Mouse (Mus musculus) right cerebral cortex, adult 18-20 months (tissue): ENCODE data around the gene Idh2.

ENCODE experiments used
- DNase-seq: peaks from one replicate; pipeline ENCODE4 v3.0.0; 2022; ENCODE audit warnings: mixed read lengths

Gene Idh2

DNA sequence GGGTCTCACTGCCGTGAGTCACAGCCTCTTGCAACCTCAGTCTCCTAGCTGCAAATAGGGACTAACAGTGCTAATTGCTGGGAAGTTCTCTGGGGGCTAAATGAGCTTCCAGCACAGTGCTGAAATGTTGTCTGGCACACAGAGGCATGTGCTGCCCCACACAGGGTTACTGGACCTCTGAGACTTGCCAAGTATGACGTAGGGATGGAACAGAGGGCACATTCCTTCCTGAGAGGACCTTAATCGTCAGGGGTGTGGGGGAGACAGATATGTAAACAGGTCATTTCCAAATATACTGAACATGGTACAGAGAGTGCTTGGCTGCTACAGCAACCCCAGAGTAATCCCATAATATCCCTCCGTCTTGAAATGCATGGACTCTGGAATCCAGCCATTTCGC is 5.9 kb upstream of the Idh2 start:
- DNase-seq = no peak

DNA sequence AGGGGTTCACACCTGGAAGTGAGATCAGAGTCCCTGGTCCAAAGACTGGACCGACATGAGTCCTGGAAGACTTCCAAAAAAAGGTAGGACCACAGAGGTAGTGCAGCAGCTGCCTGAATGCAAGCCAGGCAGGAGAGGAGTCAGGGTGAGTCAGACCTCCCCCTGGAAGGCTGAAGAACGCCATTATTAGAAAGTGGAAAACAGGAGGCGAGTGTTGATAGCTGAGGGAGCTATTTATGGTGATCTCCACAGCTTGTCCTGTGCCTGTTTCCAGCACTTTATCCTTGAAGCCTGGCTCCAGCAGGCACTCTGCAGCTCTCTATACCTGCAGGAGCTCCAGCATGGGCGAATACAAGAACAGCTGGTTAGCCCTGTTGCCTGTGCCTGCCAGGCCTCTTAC is 4.0 kb upstream of the Idh2 start:
- peak; percentile 59 for DNase-seq

DNA sequence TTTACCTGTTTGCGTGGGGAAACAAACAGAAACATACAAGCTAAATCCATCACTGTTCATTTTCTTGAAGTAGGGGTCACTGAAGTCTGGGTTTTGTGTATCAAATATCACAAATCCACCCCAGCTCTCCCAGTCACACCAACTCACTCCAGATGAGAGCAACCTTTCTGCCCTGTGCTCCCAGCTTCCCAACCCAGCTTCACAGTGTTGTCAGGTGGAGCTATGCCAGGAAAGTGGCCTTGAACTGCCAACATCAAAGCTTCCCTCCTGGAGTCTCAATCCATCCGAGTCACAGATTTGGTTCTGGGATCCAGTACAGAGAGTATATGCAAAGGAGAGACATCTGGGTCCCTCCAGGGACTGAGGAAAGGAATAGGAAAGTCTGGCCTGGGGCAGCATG is 966 bp upstream of the Idh2 start:
- DNase-seq = no peak

DNA sequence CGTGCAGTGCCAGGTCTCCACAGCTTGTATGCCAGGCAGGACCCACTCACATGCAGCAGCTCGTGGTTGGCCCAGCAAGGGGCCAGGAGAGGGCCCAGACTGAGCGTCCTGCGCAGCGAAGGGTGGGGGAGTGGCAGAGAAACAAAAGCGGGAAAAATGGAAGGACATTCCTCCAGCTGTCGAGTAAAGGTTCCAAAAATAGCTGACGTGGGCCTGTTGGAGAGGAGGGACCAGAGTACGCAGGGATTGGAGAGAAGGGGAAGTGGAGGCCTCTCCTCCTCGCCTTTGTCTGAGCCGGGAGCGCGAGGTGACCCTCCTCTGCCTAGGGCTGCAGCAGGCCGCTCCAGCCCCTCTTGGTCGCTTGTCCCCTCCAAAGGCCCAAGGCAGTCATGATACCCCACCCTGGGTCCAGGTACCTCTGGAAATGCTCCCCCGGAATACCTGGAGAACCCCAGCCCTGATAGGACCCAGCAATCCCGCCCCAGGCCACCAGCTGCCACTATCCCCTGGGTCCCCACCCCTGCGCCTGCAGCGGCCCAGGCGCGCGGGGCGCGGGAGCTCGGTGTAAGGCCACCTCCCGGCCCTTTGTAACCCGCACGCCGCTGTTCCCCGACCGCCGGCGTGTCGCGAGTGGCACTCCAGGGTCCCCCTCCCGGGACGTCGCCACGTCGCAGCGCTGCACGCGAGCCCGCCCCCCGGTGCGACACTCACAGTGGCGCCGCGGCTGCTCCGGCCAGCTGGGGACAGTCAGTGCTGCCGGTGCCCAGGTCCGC is 555 bp downstream of the Idh2 start:
- DNase-seq = peak; percentile 50

DNA sequence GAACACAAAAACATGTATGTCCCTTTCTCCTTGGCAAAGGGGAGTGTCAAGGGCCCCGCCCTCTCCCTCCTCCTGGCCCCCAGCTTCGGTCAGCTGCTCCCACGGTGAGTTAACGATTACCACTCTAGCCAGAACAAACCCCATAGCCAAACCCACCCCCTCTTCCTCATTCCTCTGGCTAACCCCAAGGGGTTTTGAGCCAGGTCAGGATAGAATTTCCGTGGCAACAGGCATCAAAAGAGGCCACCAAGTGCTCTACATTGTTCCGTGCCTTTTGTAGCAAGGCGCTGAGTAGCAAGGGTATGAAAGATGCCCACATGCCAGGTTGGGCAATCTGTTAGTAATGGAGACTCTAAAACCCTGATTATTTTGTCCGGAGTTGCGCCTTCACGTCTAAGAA is 1.2 kb downstream of the Idh2 start:
- DNase-seq = peak; percentile 23

DNA sequence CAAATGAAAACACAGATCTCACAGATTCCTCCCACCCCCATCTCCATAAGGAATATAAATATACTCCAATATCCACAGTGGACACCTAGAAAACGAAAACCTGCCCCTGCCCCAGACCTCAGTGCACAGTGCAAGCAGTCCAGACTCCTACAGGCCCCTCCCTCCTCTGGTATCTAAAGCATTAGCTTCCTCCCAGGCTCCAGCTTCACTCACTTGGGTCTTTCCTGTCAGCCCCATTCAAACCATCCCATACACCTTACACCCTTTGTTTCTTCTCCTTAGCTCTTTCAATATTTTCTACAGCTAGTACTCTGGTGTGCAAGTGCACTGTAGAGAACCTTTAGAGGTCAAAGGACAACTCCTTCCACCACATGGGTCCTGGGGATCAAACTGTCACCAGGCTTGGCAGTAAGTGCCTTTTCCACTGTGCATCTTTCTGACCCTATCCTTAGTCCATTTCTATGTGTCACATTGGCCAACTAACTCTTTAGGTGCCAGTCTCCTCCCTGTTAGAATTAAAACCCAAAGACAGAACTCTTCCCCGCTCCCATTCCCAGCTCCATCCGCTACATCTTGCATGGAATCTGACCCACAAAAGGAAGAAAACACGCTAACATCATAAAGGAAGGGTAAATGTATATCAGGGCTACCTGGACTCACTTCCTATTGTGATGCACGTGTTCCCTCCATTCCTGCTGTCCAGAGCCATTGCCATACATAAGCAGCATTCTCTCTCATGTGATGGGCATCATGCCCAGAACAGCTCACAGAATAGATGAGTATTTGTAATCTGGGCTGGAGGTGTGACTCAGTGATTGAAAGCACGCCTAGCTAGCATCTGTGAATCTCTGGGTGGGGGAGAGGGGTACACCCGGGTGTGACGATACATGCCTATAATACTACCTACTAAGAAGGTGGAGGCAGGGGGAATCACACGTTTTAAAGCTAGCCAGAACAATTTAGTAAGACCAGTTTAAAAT is 3.8 kb downstream of the Idh2 start:
- DNase-seq = peak; percentile 42

DNA sequence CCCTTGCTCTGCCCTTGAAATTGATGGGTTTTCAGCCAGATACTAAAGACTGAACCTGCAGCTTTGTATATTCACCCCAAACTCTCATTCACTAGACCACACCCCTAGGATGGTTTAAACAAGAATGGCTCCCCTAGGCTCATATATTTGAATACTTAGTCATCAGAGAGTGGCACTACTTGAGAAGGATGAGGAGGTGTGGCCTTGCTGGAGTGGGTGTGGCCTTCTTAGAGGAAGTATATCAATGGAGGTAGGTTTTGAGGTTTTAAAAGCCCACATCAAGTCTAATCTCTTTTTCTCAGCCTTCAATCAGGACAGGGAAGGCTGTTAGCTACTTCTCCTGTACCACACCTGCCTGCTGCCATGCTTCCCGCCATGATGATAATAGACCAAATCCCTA is 8.8 kb downstream of the Idh2 start:
- no peak for DNase-seq

DNA sequence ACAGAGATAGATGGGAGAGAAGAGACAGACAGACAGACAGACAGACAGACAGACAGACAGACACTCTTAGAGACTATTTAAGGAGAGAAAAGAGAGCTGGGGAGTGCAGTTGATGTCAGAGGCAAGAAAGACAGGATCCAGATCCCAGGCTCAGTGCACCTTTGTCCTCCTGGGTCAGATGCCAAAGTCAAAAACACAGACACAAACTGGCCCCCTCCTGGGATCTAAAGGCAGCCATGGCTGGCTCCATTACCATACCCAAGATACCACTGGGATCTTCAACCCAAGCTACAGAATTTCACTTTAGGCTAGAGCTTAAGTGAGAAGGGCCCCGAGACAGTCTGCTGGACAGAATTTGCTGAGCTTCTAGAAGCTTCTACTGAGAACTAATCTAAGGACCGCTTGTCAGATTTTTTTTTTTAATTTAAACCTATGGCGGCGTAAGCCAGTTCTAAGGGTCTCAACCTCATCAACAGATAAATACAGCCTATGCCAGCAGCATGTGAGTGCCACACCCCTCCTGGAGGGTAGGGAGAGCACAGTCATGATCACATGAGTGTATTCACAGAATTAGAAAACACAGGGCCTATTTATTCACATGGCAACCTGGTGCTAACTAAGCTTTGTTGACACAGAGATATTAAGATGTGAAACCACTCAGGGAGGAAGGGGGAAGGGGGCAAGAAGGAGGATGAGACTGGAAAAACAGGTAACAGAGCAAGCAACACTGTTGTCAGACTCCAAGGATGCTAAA is 9.4 kb downstream of the Idh2 start:
- no peak for DNase-seq

DNA sequence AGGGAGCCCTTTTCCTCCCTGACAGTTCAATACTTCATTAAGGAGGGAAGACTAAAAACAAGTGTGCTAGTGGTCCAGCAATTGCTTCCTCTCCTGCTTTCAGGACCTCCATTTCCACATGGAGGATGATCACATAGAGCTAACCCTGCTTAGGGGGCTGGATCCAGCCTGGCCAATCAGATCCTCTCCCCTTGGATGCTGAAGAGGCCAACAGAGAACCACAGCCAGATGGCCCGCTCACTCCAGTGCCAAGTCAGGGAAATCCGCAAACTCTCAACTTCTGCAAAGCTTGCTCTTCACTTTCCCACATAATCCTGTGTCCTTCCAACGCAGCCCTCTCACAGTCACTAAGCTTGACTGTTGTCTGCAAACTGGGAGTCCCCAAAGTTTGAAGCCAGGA is 11.9 kb downstream of the Idh2 start:
- no peak for DNase-seq

DNA sequence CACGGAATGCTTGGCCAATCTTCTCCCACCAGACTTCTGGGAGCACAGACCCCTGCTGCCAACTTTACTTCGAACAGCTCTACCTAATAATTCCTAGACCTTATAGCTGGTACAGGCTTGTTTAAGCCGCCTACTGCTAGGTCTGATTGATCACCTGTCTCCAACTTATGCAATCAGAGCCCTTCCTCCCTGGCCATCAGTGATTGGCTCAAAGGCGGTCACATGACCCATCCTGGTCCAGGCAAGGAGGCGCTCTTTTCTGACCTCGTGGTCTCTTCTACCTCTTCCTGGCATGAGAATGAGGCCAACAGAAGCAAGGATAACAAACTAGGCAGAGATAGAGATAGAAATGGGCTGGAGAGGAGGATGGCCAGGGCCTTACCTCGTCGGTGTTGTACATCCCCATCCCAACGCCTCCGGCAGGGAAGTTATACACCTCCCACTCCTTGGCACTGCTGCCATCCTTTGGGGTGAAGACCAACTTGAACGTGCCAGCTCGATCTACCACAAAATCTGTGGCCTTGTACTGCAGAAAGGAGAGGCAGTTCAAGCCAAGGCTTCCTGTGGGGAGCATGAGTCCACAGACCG is 16.7 kb downstream of the Idh2 start:
- DNase-seq = no peak

DNA sequence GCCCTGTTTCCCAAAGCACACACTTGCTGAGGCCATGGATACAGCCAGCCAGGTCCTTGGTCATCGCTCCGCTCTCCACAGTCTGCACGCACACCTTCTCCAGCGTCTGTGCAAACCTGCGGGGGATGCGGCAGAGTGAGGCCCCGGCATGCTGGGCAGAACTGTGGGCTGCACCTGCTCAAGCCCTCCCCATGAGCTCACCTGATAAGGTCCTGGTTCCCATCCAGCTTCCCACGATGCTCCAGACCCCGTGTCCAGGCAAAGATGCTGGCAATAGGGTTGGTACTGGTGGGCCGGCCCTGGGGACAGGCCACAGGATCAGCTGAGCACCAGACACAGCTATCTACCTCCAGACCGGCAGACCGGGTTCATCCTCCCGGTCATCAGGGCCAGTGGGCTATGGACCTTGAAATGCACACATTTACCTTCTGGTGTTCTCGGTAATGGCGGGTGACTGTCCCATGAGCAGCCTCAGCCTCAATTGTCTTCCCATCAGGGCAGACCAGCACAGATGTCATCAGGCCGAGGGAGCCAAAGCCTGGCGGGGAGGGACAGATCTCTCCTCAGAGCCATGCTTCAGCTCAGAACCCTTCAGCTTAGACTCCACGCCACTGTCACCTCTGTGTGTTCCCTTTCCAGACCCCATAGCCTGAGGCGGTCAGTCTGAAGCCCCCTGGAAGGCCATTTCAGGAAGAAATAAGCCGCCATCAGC is 19.4 kb downstream of the Idh2 start:
- no peak for DNase-seq

DNA sequence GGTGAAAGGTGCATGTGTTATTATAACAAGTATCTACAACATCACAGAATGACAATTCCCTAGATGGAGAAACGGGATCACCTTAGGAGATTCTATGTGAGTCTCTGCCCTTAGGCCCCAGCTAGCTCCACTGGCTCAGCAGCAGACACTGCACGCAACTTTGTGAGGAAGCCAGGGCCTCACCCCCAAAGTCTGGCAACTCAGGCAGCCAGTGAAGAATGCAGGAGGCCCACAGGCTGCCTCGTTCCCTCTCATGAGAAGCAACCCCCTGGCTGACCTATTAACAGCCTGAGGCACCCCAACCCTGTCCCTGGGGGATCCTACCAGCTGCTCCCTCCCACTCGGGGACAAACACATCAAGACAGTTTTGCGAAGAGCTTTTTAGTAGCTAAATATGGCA is 20.7 kb downstream of the Idh2 start:
- DNase-seq = no peak

DNA sequence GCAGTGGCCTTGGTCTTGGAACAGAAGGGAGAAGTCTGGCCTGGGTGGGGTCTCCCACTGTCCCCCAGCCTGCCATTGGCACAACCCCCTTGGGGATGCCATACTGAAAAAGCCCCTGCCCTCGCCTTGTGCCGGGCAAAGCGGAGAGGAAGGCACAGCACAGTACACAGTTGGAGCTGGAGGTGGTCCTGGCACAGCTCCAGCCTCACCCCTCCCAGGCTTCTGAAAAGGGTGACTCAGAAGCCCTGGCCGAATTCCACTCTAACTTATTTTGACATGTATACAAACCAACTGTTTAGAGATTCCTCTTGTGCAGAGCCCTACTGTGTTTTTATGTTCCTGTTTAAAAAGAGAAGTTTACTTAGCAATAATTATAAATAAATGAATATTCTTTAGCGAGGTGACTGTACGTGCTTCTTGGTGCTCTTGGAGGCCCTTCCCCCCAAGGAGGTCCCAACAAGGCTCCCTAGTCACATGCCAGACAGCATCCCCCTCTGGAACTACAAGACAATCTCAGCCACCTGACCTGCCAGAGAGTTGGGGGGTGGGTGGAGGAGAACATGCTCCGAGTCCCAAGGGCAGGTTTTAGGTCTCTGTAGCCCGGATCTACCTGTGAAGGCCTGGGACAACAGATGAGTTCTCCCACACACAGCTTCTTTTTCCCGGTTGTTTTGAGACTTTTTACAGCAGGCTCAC is 22.7 kb downstream of the Idh2 start:
- peak; percentile 86 for DNase-seq

DNA sequence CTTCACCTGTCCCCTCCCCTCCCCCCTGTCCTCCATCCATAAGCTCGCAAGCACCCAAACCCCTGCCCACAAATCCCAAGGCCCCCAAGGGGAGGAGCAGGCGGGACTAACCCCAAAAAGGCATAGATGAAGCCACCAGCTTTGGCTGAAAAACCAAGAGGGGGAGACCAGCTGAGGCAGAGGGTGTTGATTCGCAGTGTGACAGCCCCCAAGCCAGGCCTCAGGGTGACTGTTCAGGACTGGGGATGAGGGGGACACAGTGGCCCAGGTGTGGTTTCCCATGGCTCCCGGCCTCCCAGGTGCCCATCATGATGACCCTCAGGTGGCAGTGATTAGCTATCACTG is 23.4 kb downstream of the Idh2 start:
- DNase-seq = no peak

DNA sequence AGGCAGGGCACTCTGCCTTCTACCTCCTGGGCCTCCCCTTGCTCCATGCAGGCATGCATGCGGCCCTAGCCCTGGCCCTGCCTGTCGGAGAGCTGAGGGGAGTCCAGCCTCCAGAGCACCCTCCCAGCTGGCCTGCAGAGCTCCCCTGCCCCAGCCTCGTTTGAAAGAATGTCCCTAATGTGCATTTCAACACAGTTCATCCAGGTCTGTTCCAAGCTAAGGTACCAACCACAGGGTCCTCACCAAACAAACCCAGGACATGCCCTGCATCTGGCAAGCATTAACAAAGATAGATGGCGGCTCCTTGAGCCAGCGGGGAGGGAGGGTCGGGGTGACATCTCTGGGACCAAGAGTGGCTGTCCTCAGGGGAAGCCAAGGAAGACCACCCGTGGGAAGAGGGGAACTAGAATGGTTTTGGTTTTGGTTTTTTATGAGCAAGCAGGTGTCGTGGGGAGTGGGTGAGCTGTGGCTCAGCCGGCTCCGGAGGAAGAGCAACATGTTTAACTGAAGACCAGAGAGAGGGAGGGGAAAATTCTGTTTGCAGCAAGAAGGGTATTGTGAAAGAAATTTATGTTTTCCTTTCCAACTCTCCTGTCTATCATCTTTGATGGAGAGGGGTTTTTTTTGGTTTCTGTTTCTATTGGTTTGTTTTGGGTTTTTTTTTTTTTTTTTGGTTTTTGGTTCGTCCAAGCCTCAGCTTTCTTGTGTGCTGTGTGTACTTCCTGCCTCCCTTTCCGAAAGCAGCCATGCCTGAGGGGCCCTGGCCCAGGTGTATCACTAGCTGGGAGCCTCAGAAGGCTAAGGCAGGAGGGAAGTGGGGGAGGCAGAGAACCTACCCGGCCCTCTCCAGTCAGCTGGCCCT is 24.0 kb downstream of the Idh2 start:
- DNase-seq = no peak

DNA sequence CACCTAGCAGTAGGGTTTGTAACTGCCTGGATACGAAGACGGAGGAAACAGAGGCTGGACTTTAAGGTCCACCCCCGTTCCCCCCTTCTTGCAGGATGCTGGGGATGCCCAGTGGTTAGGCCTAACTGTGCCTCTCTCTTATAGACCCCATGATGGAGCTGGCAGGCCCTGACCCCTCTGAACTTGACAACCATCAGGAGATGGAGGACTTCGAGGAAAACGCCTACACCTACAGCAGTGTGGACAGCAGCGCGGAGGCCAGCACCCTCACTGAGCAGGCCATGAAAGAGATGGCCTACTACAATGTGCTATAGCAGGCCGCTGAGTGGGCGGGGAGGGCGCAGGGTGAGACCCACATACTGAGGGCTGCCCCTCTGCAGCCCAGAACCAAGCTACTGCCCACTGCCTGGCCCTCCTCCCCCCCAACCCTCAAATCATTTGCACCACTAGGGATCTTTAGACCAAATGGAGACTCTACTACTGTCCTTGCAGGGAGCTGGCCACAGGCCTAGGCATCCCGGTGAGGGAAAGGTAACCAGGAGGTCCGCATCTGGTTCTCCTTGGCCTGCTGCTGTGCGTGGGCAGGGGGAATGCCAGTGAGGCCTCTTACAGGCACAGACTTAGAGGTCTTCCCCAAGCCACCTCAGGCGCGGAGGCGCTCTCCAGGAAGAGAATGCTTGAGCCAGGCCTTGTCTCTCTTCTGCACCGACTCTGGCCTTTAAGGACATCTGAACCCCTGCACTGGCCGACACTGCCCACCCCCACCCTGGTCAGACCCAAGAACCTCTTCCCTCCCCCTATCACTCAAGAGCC is 24.8 kb downstream of the Idh2 start:
- no peak for DNase-seq

DNA sequence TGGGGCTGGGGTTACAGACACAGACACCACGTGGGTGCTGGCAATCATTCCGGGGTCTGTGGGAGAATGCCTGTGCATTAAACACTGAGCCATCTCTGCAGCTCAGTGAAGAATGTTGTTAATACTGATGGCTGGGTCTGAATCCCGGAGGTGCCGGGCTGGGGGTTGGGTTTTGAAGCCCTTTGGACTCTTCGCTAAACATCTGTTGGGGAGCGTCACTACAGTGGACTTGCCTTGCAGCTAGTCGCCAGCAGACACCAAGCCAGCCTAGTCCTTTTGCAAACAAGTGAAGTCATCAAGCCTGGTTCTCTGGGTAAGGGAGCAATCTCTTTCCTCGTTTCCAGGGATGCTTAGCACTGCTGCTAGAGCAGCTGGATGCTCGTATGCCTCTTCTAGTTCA is 27.0 kb downstream of the Idh2 start:
- DNase-seq = no peak

DNA sequence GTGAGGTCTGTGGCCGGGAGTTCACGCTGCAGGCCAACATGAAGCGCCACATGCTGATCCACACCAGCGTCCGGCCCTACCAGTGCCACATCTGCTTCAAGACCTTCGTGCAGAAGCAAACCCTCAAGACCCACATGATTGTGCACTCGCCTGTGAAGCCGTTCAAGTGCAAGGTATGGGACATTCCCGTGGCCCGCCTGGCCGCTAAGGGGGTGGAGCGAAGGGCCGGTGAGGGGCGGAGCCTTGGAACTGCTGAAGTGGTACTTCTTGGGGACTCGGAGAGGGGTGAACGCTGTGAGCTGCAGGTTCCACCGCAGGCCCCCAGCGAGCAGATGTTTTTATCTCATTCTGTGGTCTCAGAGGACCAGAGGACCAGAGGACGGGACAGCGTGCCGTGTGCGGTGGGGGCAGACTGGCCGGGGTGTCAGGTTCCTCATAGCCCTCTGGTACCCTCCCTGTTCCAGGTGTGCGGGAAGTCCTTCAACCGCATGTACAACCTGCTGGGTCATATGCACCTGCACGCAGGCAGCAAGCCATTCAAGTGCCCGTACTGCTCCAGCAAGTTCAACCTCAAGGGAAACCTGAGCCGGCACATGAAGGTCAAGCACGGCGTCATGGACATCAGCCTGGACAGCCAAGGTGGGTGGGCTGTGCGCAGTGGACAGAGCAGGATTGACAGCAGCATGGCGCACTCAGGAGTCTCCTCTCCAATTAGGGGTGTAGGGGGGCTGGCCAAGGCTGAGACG is 29.0 kb downstream of the Idh2 start:
- DNase-seq = no peak

DNA sequence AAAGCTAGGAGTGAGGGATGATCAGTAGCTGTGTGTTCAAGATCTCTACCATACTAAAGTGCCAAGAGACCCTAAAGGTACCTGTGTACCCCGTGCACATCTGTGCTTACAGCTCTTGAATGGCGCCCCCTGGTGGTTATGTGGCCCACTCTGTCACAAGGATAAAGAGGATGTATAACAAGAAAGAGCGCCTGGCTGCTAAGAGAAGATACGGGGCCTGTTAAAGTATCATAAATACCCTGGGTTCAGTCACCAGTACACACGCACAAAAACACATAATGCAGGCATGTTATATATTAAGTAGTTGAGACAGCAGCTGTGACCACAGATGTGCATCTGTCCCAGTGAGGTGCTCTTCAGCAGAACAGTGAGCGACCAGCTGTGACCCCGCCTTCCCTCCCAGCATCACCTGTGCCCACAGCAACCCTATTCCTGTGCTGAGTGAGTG is 30.7 kb downstream of the Idh2 start:
- no peak for DNase-seq
